Mouse (Mus musculus): ENCODE measurements around the gene Smpd3.

Smpd3 gene

GRCm38 (mm10) chr8:106292484-106293396 is 45.0 kb downstream of the Smpd3 start:
- DNase-seq (ENCODE audit: low read depth), result peak; percentile 65

- no peak for DNase-seq (ENCODE audit: low read depth)
Measured at GRCm38 (mm10) chr8:106289464-106289863, 48.3 kb downstream of the Smpd3 start.

- no peak for DNase-seq (ENCODE audit: low read depth)
Measured at GRCm38 (mm10) chr8:106288732-106289131, 49.1 kb downstream of the Smpd3 start.

GRCm38 (mm10) chr8:106287445-106287844 is 50.3 kb downstream of the Smpd3 start:
- DNase-seq (ENCODE audit: low read depth), result peak; percentile 87

- DNase-seq (ENCODE audit: low read depth), result no peak
Measured at GRCm38 (mm10) chr8:106280844-106281243, 56.9 kb downstream of the Smpd3 start.

GRCm38 (mm10) chr8:106280154-106280553 is 57.6 kb downstream of the Smpd3 start:
- peak; percentile 51 for DNase-seq (ENCODE audit: low read depth)

- no peak for DNase-seq (ENCODE audit: low read depth)
Measured at GRCm38 (mm10) chr8:106278367-106279042, 59.3 kb downstream of the Smpd3 start.

GRCm38 (mm10) chr8:106276709-106277317 is 61.0 kb downstream of the Smpd3 start:
- DNase-seq (ENCODE audit: low read depth), result peak; percentile 47

GRCm38 (mm10) chr8:106273468-106273867 is 64.3 kb downstream of the Smpd3 start:
- no peak for DNase-seq (ENCODE audit: low read depth)

- no peak for DNase-seq (ENCODE audit: low read depth)
Measured at GRCm38 (mm10) chr8:106271378-106271777, 66.4 kb downstream of the Smpd3 start.

GRCm38 (mm10) chr8:106270804-106271203 is 67.0 kb downstream of the Smpd3 start:
- DNase-seq (ENCODE audit: low read depth), result peak; percentile 63

GRCm38 (mm10) chr8:106268710-106269346 is 69.0 kb downstream of the Smpd3 start:
- DNase-seq (ENCODE audit: low read depth), result no peak

GRCm38 (mm10) chr8:106265398-106265797 is 72.4 kb downstream of the Smpd3 start:
- DNase-seq (ENCODE audit: low read depth), result no peak

- no peak for DNase-seq (ENCODE audit: low read depth)
Measured at GRCm38 (mm10) chr8:106263928-106264327, 73.9 kb downstream of the Smpd3 start.

- peak; percentile 13 for DNase-seq (ENCODE audit: low read depth)
Measured at GRCm38 (mm10) chr8:106262343-106262742, 75.4 kb downstream of the Smpd3 start.

- DNase-seq (ENCODE audit: low read depth), result no peak
Measured at GRCm38 (mm10) chr8:106260894-106261293, 76.9 kb downstream of the Smpd3 start.

GRCm38 (mm10) chr8:106259579-106260255 is 78.1 kb downstream of the Smpd3 start:
- no peak for DNase-seq (ENCODE audit: low read depth)

- peak; percentile 35 for DNase-seq (ENCODE audit: low read depth)
Measured at GRCm38 (mm10) chr8:106258169-106258568, 79.6 kb downstream of the Smpd3 start.

- DNase-seq (ENCODE audit: low read depth), result no peak
Measured at GRCm38 (mm10) chr8:106250186-106250585, 87.6 kb downstream of the Smpd3 start.

GRCm38 (mm10) chr8:106237106-106237505 is 100.7 kb downstream of the Smpd3 start:
- no peak for DNase-seq (ENCODE audit: low read depth)

GRCm38 (mm10) chr8:106234567-106235261 is 103.1 kb downstream of the Smpd3 start:
- peak; percentile 58 for DNase-seq (ENCODE audit: low read depth)
